Mouse (Mus musculus) B cell, adult 2 months (primary cell): ENCODE measurements around the gene Marveld3.

Experiments
- DNase-seq, 2 experiments: peaks; one replicate each; pipeline ENCODE4 v3.0.0; 2022

Gene Marveld3

DNA sequence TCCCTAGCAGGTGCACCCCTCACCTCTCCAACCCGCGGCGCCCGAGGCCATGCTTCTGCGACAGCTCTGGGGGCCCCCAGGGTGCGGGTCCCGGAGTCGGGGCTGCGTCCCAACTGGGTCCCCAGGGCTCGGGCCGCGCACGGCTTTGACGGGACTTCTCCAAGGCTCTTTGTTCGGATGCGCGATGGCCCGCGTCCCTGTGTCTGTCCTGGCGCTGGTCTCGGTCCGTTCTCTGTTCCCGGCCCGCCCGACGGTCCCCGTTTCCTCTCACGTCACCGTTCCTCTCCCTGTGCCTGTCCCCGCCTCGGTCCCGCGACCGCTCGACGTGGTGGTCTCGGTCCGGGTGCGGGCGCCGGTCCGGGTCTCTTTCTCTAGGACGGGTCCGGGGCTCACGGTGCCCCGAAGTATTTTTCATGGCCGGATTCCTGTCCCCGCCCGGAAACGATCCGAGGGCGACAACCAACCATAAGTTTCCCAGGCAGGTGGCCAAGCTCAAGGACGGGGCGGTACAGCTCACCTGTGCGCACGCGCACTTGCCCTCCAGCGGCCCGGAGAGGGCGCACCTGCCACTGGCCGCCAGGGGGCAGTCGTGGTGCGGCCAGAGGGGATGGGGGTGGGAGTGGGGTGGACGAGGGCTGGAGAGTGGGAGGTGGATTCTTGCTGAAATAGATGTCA, at the start of gene Marveld3:
TSS of gene Marveld3 (minus strand) at position 511 of the 675 bp plus-strand sequence.
- DNase-seq = peak; percentile 68 to 74

GRCm38 (mm10) chr8:110010868-110011267, 48.9 kb upstream of the Marveld3 start:
- DNase-seq = peak; percentile 48 to 50

- DNase-seq = no peak
These were observed 47.0 kb upstream of the Marveld3 start for GRCm38 (mm10) chr8:110008995-110009446.

GRCm38 (mm10) chr8:110008228-110008994, 46.4 kb upstream of the Marveld3 start:
- no peak for DNase-seq

DNA sequence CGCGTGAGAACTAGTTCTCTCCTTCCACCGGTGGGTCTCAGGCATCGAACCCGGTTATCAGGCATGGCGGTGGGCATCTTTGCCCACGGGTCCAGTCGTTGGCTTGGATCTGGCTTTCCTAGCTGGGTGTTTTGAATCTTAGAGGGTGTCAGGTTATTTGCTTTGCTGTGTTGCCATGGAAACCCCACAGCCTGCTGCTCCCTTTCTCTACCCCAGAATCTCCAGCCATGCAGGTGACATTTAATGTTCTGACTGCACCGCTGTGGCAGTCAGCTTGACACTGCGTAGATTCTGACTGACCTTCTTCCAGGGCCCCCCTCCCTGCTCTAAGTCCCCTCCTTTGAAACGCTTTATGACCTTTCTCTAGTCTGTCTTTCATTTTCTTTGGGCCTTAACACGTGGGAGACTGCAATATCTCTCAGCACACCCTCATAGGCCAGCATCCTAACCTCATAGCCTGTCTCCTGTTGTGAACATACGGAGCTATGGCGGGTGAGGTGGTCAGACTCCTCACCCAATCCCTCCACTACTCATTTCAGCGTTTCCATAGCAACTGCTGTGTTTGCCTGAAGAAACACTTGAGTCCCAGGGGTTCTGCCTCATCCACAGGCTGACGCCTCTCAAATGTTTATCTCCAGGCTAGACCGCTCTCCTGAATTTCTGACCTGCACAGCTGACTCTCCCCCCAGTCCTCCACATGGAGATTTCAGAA, 44.5 kb upstream of the Marveld3 start:
- no peak for DNase-seq

- no peak for DNase-seq
These were observed 42.3 kb upstream of the Marveld3 start for GRCm38 (mm10) chr8:110004300-110004699.

- peak; percentile 30 to 36 for DNase-seq
These were observed 41.0 kb upstream of the Marveld3 start for GRCm38 (mm10) chr8:110002953-110003352.

DNA sequence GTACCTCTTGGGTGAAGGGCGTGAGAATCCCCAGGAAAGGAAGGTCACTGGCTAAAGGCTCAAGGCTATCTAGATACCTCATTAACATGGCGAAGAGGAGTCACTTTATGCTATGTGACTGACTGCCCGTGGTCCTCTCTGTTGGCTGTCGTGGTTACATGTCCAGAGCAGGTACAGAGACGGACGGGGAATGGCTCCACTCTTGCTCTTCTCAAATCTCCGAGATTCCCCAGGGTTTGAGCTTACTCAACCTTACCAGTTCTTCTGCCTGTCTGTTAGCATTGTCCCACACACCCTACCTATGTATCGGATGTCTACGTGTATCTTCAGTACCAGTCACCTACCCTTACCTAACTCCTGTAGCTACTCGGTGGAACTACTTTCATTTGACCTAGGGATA, 38.0 kb upstream of the Marveld3 start:
- no peak for DNase-seq

- no peak for DNase-seq
These were observed 36.1 kb upstream of the Marveld3 start for GRCm38 (mm10) chr8:109998066-109998465.

DNA sequence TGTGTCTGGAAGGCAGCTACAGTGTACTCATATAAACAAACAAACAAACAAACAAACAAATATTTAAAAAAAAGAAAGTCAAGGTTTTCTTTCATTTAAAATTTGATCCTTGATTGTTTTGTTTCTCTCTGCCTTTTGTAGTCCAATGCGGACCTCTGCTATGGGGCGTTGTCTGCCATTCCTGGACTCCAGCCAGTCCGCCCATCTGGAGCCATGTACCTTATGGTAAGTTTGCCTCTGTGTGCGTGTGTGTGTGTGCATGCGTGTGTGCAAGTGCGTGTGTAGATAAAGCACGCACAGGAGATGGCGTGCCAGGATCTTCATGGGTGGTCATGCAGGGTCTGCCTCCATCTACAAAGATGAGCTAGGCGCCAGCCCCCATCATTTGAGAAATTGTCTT, 35.4 kb upstream of the Marveld3 start:
- no peak for DNase-seq

DNA sequence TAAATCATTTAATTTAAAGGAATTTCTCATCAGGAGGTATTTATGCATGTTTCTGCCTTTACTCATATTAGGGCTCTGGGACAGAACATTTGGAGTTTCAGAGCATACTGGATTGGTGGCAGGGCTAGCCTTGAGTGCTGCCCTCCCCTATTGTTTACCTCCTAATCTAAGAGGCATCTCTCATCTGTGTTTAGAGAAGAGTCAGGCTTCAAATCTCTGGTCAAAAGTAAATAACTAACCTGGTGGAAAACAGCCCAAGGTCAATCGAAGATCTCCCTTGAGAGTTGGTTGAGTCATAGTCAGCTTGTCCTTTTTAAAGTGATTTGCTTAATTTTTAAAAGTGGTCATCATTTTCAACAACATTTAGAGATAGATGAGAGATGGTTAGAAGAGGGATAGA, 30.9 kb upstream of the Marveld3 start:
- no peak for DNase-seq

DNA sequence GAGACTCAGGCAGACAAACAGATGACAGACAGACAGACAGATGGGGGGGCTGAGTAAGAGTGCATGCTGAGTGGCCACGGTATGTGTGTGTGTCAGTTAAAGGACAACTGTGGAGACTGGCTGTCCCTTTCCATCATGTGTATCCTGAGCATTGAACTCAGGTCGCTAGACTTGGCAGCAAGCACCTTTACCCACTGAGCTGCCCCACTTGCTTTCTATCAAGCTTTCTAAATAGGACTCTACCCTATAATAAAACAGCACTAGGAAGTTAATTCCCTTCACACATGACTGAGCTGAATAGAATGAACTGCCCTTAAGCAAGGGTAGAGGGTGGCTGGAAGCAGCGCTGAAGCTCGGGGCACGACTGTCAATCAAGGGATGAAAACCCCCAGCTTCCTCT, 30.2 kb upstream of the Marveld3 start:
- no peak for DNase-seq

- DNase-seq = no peak
These were observed 28.2 kb upstream of the Marveld3 start, which contains the start of gene Tat for GRCm38 (mm10) chr8:109990224-109990623. Gene Tat (plus strand): TSS chr8:109990437.

- DNase-seq = no peak
These were observed 27.1 kb upstream of the Marveld3 start for GRCm38 (mm10) chr8:109989151-109989550.

GRCm38 (mm10) chr8:109987776-109988175, 25.8 kb upstream of the Marveld3 start:
- DNase-seq = no peak

GRCm38 (mm10) chr8:109986384-109986783, 24.4 kb upstream of the Marveld3 start:
- no peak for DNase-seq

GRCm38 (mm10) chr8:109983944-109984343, 21.9 kb upstream of the Marveld3 start:
- DNase-seq = no peak

DNA sequence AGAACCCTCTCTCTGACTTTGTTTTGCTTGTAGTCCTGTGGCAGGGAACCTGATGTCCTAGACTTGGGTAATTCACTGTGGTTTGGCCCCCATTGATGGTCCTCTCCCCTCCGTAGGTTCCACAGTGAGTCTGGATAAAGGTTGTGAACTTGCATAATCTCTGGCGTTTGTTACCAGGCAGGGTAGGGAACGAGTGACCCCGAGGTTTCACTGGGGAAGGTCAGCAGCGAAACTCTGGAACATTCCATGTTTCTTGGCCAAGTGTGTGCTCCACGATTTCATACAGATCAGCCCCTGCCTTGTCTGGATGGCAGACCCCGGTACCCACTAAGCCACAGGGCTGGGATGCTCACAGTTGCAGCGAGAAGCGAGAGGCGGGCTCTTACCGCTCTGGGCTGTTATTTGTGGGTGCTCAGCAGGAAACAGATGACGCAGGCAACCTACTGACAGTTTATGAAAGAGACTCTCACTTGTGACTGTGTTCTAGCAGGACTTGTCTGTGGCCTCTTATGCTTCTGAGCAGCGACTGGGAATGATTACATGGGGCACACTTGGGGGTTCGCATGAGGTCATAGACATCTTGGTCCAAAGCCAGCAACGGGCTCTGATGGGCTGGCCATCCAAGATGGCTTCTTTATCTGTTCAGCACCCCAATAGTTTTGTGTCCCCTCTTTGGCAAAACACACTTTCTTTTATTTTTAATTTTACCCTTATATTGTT, 20.5 kb upstream of the Marveld3 start:
- DNase-seq = no peak

DNA sequence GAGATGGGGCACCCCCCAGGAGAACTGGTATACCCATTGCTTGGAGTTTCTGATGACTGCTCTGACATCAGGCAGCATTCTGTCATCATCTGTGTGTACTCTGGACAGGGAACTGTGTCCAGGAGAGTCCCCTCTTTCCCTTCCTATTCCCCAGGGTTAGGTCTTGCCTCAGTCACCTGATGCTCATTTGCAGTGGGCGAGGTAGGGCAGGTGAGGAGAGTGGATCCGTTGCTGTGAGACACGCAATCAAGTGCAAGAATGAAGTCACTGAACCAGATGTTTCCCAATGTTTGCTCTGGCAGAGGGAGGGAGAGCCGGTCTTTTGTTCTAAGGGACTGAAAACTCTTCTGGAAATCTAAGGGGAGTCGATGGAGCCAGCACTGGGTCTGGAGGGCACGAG, 17.3 kb upstream of the Marveld3 start:
- no peak for DNase-seq

GRCm38 (mm10) chr8:109972901-109973300, 10.9 kb upstream of the Marveld3 start:
- DNase-seq = no peak

DNA sequence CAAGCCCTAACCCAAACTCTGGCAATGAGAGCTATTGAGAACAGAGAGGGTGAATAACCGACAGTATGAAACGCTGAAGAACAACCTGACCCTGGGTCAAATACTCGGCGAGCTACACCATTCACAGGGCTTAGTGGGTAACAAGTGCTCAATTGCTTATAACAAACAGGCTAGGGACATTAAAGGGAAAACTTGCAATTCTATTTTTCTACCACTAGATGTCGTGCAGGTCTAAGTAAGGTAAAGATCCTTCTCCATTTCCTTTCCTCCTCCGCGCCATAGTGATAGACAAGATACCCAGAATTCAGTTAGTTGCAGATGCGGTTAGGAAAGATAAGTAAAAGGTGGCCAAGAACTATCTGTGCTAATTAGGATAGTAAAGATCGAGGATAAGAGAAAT, 8.3 kb upstream of the Marveld3 start:
- DNase-seq = no peak

GRCm38 (mm10) chr8:109968837-109969236, 6.8 kb upstream of the Marveld3 start:
- DNase-seq = no peak

DNA sequence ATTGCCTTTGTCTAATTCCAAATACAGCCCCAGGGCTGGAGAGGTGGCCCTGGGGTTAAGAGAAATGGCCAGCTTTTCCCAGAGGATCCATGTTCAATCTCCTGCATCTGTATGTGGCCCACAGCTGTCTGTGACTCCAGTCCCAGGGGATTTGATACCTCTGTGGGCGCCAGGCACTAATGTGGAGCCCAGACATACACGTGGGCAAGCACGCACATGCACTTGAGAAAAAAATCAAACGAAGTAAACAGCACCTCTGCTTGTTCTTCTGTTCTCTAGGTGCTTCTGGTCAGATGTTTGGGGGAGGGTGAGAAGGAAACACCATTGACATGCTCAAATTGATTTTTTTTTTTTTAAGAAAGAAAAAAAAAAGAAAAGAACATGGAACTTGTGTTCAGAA, 2.1 kb upstream of the Marveld3 start:
- DNase-seq = no peak
